Mouse (Mus musculus) ES-Bruce4 (cell line): ENCODE results near the gene Reg2.

Source experiments
- CTCF ChIP-seq: IDR thresholded peaks from one replicate; pipeline ENCODE4 v1.8.1; 2011; ENCODE audit warnings: low read depth, low read length
- EP300 ChIP-seq: IDR thresholded peaks from 2 replicates; pipeline ENCODE4 v1.6.1; 2011; ENCODE audit warnings: low read depth, low read length; ENCODE audit not compliant: insufficient read depth
- POLR2A ChIP-seq: IDR thresholded peaks from one replicate; pipeline ENCODE4 v1.8.1; 2011; ENCODE audit warnings: low read length; ENCODE audit not compliant: insufficient read depth

GRCm38 (mm10) chr6:78448409-78448808 is 53.0 kb downstream of the Reg2 start:
- no peak for TF ChIP-seq POLR2A
- no peak for TF ChIP-seq CTCF
- no peak for TF ChIP-seq EP300
